Mouse (Mus musculus) liver, adult 2 months (tissue): ENCODE data around the gene Etfa. TPM values are rescaled to one million over a fixed set of nuclear protein-coding genes. Genes with fewer than 3 reads are reported as not detected.

ENCODE experiments used
- DNase-seq: peaks from one replicate; pipeline ENCODE4 v3.0.0-alpha.2; 2011; ENCODE audit warnings: low read depth, low spot score; ENCODE audit errors: extremely low read depth
- H3K27ac ChIP-seq: fragments of 200-500 bp; replicated peaks from 2 replicates; pipeline ENCODE4 v1.5.1; 2012; ENCODE audit warnings: low read depth, mild to moderate bottlenecking, control low read depth, inconsistent platforms, low read length; ENCODE audit not compliant: insufficient read depth
- H3K27me3 ChIP-seq: fragments of 200-500 bp; 2 replicates; pipeline ENCODE4 v1.6.1; 2012; ENCODE audit warnings: mild to moderate bottlenecking, moderate library complexity, low read length, inconsistent platforms; ENCODE audit not compliant: control insufficient read depth, insufficient read depth
- H3K36me3 ChIP-seq: fragments of 200-500 bp; 2 replicates; pipeline ENCODE4 v1.6.1; 2012; ENCODE audit warnings: low read length, inconsistent platforms; ENCODE audit not compliant: control insufficient read depth, insufficient read depth
- H3K4me1 ChIP-seq: fragments of 200-500 bp; 2 replicates; pipeline ENCODE4 v1.6.1; 2011; ENCODE audit warnings: low read length; ENCODE audit not compliant: control insufficient read depth, insufficient read depth
- H3K4me3 ChIP-seq: fragments of 200-500 bp; 2 replicates; pipeline ENCODE4 v1.5.1; 2011; ENCODE audit warnings: low read depth, mild to moderate bottlenecking, control low read depth, low read length, moderate library complexity; ENCODE audit not compliant: insufficient read depth
- H3K79me2 ChIP-seq: fragments of 200-500 bp; 2 replicates; pipeline ENCODE4 v1.6.1; 2012; ENCODE audit warnings: inconsistent platforms, mild to moderate bottlenecking, low read length, moderate library complexity; ENCODE audit not compliant: control insufficient read depth, insufficient read depth
- H3K9ac ChIP-seq: fragments of 200-500 bp; 2 replicates; pipeline ENCODE4 v1.6.1; 2012; ENCODE audit warnings: low read depth, mild to moderate bottlenecking, control low read depth, inconsistent platforms, low read length
- CTCF ChIP-seq: fragments of 200-500 bp; IDR thresholded peaks from 2 replicates; pipeline ENCODE4 v1.5.1; 2011; ENCODE audit warnings: low read depth, low read length, control low read depth
- POLR2A ChIP-seq: fragments of 200-500 bp; IDR thresholded peaks from 2 replicates; pipeline ENCODE4 v1.6.1; 2011; ENCODE audit warnings: low read length, control low read depth; ENCODE audit not compliant: insufficient read depth; ENCODE audit errors: extremely low read depth
- WGBS: fragments of 180-500 bp; shearing (Covaris S2); methylation state at CpG from one replicate; pipeline ENCODE4 v1.1.7; 2018; 5-methylcytosine and 5-hydroxymethylcytosine counted together
- polyA plus RNA-seq: library from polyadenylated mRNA; depleted of rRNA; stranded (reverse); fragments of >200 nt; gene quantifications from 2 replicates; pipeline ENCODE4 v1.2.3, GENCODE M21; 2012; rRNA removed
- total RNA-seq: library from RNA; depleted of rRNA; stranded (reverse); fragments of >200 nt; gene quantifications from 2 replicates; pipeline ENCODE4 v1.2.3, GENCODE M21; 2014; rRNA removed

The Etfa gene
- total and polyA plus RNA-seq, 2 experiments, result 187 to 256 TPM

- no peaks in the 10 kb centered on the region for H3K4me1 ChIP-seq
- no peak for TF ChIP-seq POLR2A
- TF ChIP-seq CTCF, result no peak
- H3K4me3 ChIP-seq, result no peak overlapping the region
- H3K36me3 ChIP-seq, result no peaks in the 10 kb centered on the region
- H3K27ac ChIP-seq, result no peak overlapping the region
- H3K27me3 ChIP-seq, result no peaks in the 10 kb centered on the region
- no peaks in the 10 kb centered on the region for H3K79me2 ChIP-seq
- no peak overlapping the region for H3K9ac ChIP-seq
- no peak for DNase-seq
- WGBS, result 75% methylated on average over 6 of the region's 6 CpGs
These were observed 100.9 kb downstream of the Etfa start for GRCm38 (mm10) chr9:55411154-55411553.

- no peaks in the 10 kb centered on the region for H3K36me3 ChIP-seq
- WGBS, result 59% methylated on average over 6 of the region's 6 CpGs
- no peak overlapping the region for H3K4me3 ChIP-seq
- TF ChIP-seq CTCF (no peak), POLR2A (no peak)
- no peaks in the 10 kb centered on the region for H3K4me1 ChIP-seq
- H3K79me2 ChIP-seq, result no peaks in the 10 kb centered on the region
- no peak overlapping the region for H3K27ac ChIP-seq
- H3K27me3 ChIP-seq, result no peaks in the 10 kb centered on the region
- DNase-seq, result no peak
- no peak overlapping the region for H3K9ac ChIP-seq
These were observed 101.6 kb downstream of the Etfa start for GRCm38 (mm10) chr9:55410430-55410829.

GRCm38 (mm10) chr9:55409833-55410232 lies 102.2 kb downstream of the Etfa start:
- no peaks in the 10 kb centered on the region for H3K36me3 ChIP-seq
- no peaks in the 10 kb centered on the region for H3K27me3 ChIP-seq
- DNase-seq, result no peak
- no peak overlapping the region for H3K9ac ChIP-seq
- no peak overlapping the region for H3K4me3 ChIP-seq
- 52% methylated on average over 3 of the region's 3 CpGs for WGBS
- TF ChIP-seq CTCF, result peak; percentile 54
- TF ChIP-seq POLR2A, result no peak
- no peak overlapping the region for H3K27ac ChIP-seq
- H3K79me2 ChIP-seq, result no peaks in the 10 kb centered on the region
- H3K4me1 ChIP-seq, result no peaks in the 10 kb centered on the region

GRCm38 (mm10) chr9:55408851-55409250 lies 103.2 kb downstream of the Etfa start:
- H3K27me3 ChIP-seq, result no peaks in the 10 kb centered on the region
- no peaks in the 10 kb centered on the region for H3K4me1 ChIP-seq
- DNase-seq, result no peak
- TF ChIP-seq CTCF, result no peak
- H3K27ac ChIP-seq, result no peak overlapping the region
- H3K36me3 ChIP-seq, result no peaks in the 10 kb centered on the region
- H3K9ac ChIP-seq, result no peak overlapping the region
- 49% methylated on average over 4 of the region's 4 CpGs for WGBS
- H3K4me3 ChIP-seq, result no peak overlapping the region
- H3K79me2 ChIP-seq, result no peaks in the 10 kb centered on the region

DNA sequence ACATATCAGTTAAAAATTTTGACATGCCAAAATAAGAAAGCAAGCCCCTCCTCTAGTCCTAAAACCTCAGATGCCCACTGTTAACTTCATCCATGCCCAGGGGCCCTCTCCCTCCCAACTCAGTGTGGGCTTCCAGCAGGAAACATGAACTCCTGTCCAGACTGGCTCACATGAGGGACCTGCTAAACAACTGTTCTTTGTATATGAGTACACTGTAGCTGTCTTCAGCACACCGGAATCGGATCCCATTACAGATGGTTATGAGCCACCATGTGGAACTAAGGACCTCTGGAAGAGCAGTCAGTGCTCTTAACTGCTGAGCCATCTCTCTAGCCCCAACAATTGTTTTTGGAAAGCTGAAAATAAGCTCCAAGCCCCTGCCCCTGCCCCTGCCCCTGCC lies 105.3 kb downstream of the Etfa start:
- Histone ChIP-seq H3K4me3 (no peak overlapping the region), H3K36me3 (no peaks in the 10 kb centered on the region), H3K9ac (no peak overlapping the region), H3K4me1 (no peaks in the 10 kb centered on the region), H3K27me3 (no peaks in the 10 kb centered on the region), H3K79me2 (no peaks in the 10 kb centered on the region), H3K27ac (no peak overlapping the region)
- 73% methylated on average over 2 of the region's 2 CpGs for WGBS
- no peak for DNase-seq
- TF ChIP-seq POLR2A, result no peak
- TF ChIP-seq CTCF, result no peak

GRCm38 (mm10) chr9:55404976-55405702 lies 106.9 kb downstream of the Etfa start:
- no peak overlapping the region for H3K27ac ChIP-seq

More at GRCm38 (mm10) chr9:55404976-55405702, 106.9 kb downstream of the Etfa start:
- H3K9ac ChIP-seq, result no peak overlapping the region
- TF ChIP-seq POLR2A (no peak), CTCF (no peak)
- no peaks in the 10 kb centered on the region for H3K36me3 ChIP-seq
- no peaks in the 10 kb centered on the region for H3K79me2 ChIP-seq
- WGBS, result 75% methylated on average over 6 of the region's 6 CpGs
- no peaks in the 10 kb centered on the region for H3K27me3 ChIP-seq
- H3K4me3 ChIP-seq, result no peak overlapping the region
- no peaks in the 10 kb centered on the region for H3K4me1 ChIP-seq
- no peak for DNase-seq

Other genes with a start within 250 kb of the Etfa start
- gene Nrg4, start 185.4 kb downstream of the Etfa start, total RNA-seq, result 24.2 and 24.7 TPM in 2 replicates
- 4.5 and 5.3 TPM in 2 replicates for gene Nrg4, start 185.4 kb downstream of the Etfa start, polyA plus RNA-seq
- 1.5 TPM in 2 replicates for gene Tmem266, start 185.3 kb downstream of the Etfa start, total RNA-seq
- 1.5 and 1.7 TPM in 2 replicates for gene Tmem266, start 185.3 kb downstream of the Etfa start, polyA plus RNA-seq
- gene Isl2, start 26.4 kb upstream of the Etfa start, total RNA-seq, result not detected in 2 replicates
- not detected in 2 replicates for gene Isl2, start 26.4 kb upstream of the Etfa start, polyA plus RNA-seq